Mouse (Mus musculus): ENCODE results near the gene Mmp17. TPM values are rescaled to one million over a fixed set of nuclear protein-coding genes. Genes with fewer than 3 reads are reported as not detected.

Gene Mmp17
- polyA plus RNA-seq, 1 experiment, result not detected

GRCm38 (mm10) chr5:129550790-129551189 is 33.2 kb upstream of the Mmp17 start:
- TF ChIP-seq CTCF (IDR thresholded peaks at IDR 0.05; ENCODE audit: control insufficient read depth, insufficient read depth, low read length) (no peak), POLR2A (IDR thresholded peaks at IDR 0.05; ENCODE audit: borderline replicate concordance, control insufficient read depth, low read depth, low read length) (no peak)
- Histone ChIP-seq H3K4me3 (replicated peaks; ENCODE audit: control insufficient read depth, low read depth, low read length) (no peak overlapping the region), H3K27ac (ENCODE audit: control insufficient read depth, insufficient read depth, low read depth, low read length, poor library complexity) (no peak overlapping the region), H3K4me1 (ENCODE audit: control insufficient read depth, insufficient read depth, low read length) (no peaks in the 10 kb centered on the region)
- 94% methylated on average over 6 of the region's 6 CpGs for WGBS

GRCm38 (mm10) chr5:129551991-129552390 is 32.0 kb upstream of the Mmp17 start:
- WGBS, result 87% methylated on average over 2 of the region's 2 CpGs

GRCm38 (mm10) chr5:129553642-129554041 is 30.3 kb upstream of the Mmp17 start:
- no peak for TF ChIP-seq CTCF (IDR thresholded peaks at IDR 0.05; ENCODE audit: control insufficient read depth, insufficient read depth, low read length)
- no peak for TF ChIP-seq POLR2A (IDR thresholded peaks at IDR 0.05; ENCODE audit: borderline replicate concordance, control insufficient read depth, low read depth, low read length)
- 92% methylated on average over 6 of the region's 6 CpGs for WGBS

More at GRCm38 (mm10) chr5:129551991-129552390, 32.0 kb upstream of the Mmp17 start:
- TF ChIP-seq POLR2A (IDR thresholded peaks at IDR 0.05; ENCODE audit: borderline replicate concordance, control insufficient read depth, low read depth, low read length) (no peak), CTCF (IDR thresholded peaks at IDR 0.05; ENCODE audit: control insufficient read depth, insufficient read depth, low read length) (no peak)
- no peak overlapping the region for H3K4me3 ChIP-seq (replicated peaks; ENCODE audit: control insufficient read depth, low read depth, low read length)
- H3K27ac ChIP-seq (ENCODE audit: control insufficient read depth, insufficient read depth, low read depth, low read length, poor library complexity), result no peak overlapping the region
- H3K4me1 ChIP-seq (ENCODE audit: control insufficient read depth, insufficient read depth, low read length), result no peaks in the 10 kb centered on the region

GRCm38 (mm10) chr5:129558591-129558990 is 25.4 kb upstream of the Mmp17 start:
- no peak overlapping the region for H3K4me3 ChIP-seq (replicated peaks; ENCODE audit: control insufficient read depth, low read depth, low read length)
- WGBS, result 90% methylated on average over 5 of the region's 5 CpGs
- no peak for TF ChIP-seq POLR2A (IDR thresholded peaks at IDR 0.05; ENCODE audit: borderline replicate concordance, control insufficient read depth, low read depth, low read length)
- no peak for TF ChIP-seq CTCF (IDR thresholded peaks at IDR 0.05; ENCODE audit: control insufficient read depth, insufficient read depth, low read length)
- H3K27ac ChIP-seq (ENCODE audit: control insufficient read depth, insufficient read depth, low read depth, low read length, poor library complexity), result no peak overlapping the region
- H3K4me1 ChIP-seq (ENCODE audit: control insufficient read depth, insufficient read depth, low read length), result no peaks in the 10 kb centered on the region

More at GRCm38 (mm10) chr5:129553642-129554041, 30.3 kb upstream of the Mmp17 start:
- H3K27ac ChIP-seq (ENCODE audit: control insufficient read depth, insufficient read depth, low read depth, low read length, poor library complexity), result no peak overlapping the region
- no peak overlapping the region for H3K4me3 ChIP-seq (replicated peaks; ENCODE audit: control insufficient read depth, low read depth, low read length)
- H3K4me1 ChIP-seq (ENCODE audit: control insufficient read depth, insufficient read depth, low read length), result no peaks in the 10 kb centered on the region

- H3K4me1 ChIP-seq (ENCODE audit: control insufficient read depth, insufficient read depth, low read length), result no peaks in the 10 kb centered on the region
- TF ChIP-seq POLR2A (IDR thresholded peaks at IDR 0.05; ENCODE audit: borderline replicate concordance, control insufficient read depth, low read depth, low read length), result no peak
- TF ChIP-seq CTCF (IDR thresholded peaks at IDR 0.05; ENCODE audit: control insufficient read depth, insufficient read depth, low read length), result no peak
- 90% methylated on average over 11 of the region's 11 CpGs for WGBS
- H3K4me3 ChIP-seq (replicated peaks; ENCODE audit: control insufficient read depth, low read depth, low read length), result no peak overlapping the region
- H3K27ac ChIP-seq (ENCODE audit: control insufficient read depth, insufficient read depth, low read depth, low read length, poor library complexity), result no peak overlapping the region
Observed at GRCm38 (mm10) chr5:129559283-129559682, 24.7 kb upstream of the Mmp17 start.

- Histone ChIP-seq H3K4me1 (ENCODE audit: control insufficient read depth, insufficient read depth, low read length) (no peaks in the 10 kb centered on the region), H3K27ac (ENCODE audit: control insufficient read depth, insufficient read depth, low read depth, low read length, poor library complexity) (no peak overlapping the region), H3K4me3 (replicated peaks; ENCODE audit: control insufficient read depth, low read depth, low read length) (no peak overlapping the region)
- TF ChIP-seq CTCF (IDR thresholded peaks at IDR 0.05; ENCODE audit: control insufficient read depth, insufficient read depth, low read length) (no peak), POLR2A (IDR thresholded peaks at IDR 0.05; ENCODE audit: borderline replicate concordance, control insufficient read depth, low read depth, low read length) (no peak)
- 93% methylated on average over 8 of the region's 8 CpGs for WGBS
Observed at GRCm38 (mm10) chr5:129562342-129562741, 21.6 kb upstream of the Mmp17 start.

- Histone ChIP-seq H3K4me3 (replicated peaks; ENCODE audit: control insufficient read depth, low read depth, low read length) (no peak overlapping the region), H3K4me1 (ENCODE audit: control insufficient read depth, insufficient read depth, low read length) (no peaks in the 10 kb centered on the region), H3K27ac (ENCODE audit: control insufficient read depth, insufficient read depth, low read depth, low read length, poor library complexity) (no peak overlapping the region)
- TF ChIP-seq CTCF (IDR thresholded peaks at IDR 0.05; ENCODE audit: control insufficient read depth, insufficient read depth, low read length), result no peak
- no peak for TF ChIP-seq POLR2A (IDR thresholded peaks at IDR 0.05; ENCODE audit: borderline replicate concordance, control insufficient read depth, low read depth, low read length)
- WGBS, result 90% methylated on average over 4 of the region's 4 CpGs
Observed at GRCm38 (mm10) chr5:129568596-129568995, 15.4 kb upstream of the Mmp17 start.

GRCm38 (mm10) chr5:129578201-129578600 is 5.8 kb upstream of the Mmp17 start:
- no peak for TF ChIP-seq CTCF (IDR thresholded peaks at IDR 0.05; ENCODE audit: control insufficient read depth, insufficient read depth, low read length)
- no peak for TF ChIP-seq POLR2A (IDR thresholded peaks at IDR 0.05; ENCODE audit: borderline replicate concordance, control insufficient read depth, low read depth, low read length)
- H3K4me3 ChIP-seq (replicated peaks; ENCODE audit: control insufficient read depth, low read depth, low read length), result no peak overlapping the region
- 4% methylated on average over 12 of the region's 12 CpGs for WGBS
- H3K4me1 ChIP-seq (ENCODE audit: control insufficient read depth, insufficient read depth, low read length), result no peaks in the 10 kb centered on the region
- H3K27ac ChIP-seq (ENCODE audit: control insufficient read depth, insufficient read depth, low read depth, low read length, poor library complexity), result no peak overlapping the region

- Histone ChIP-seq H3K4me3 (replicated peaks; ENCODE audit: control insufficient read depth, low read depth, low read length) (no peak overlapping the region), H3K4me1 (ENCODE audit: control insufficient read depth, insufficient read depth, low read length) (no peaks in the 10 kb centered on the region), H3K27ac (ENCODE audit: control insufficient read depth, insufficient read depth, low read depth, low read length, poor library complexity) (no peak overlapping the region)
- 19% methylated on average over 6 of the region's 6 CpGs for WGBS
- TF ChIP-seq POLR2A (IDR thresholded peaks at IDR 0.05; ENCODE audit: borderline replicate concordance, control insufficient read depth, low read depth, low read length) (no peak), CTCF (IDR thresholded peaks at IDR 0.05; ENCODE audit: control insufficient read depth, insufficient read depth, low read length) (no peak)
Observed at GRCm38 (mm10) chr5:129580046-129580445, 3.9 kb upstream of the Mmp17 start.

Data from bone marrow, adult 2 months (tissue).